Mouse (Mus musculus) midbrain, embryonic 16.5 days (tissue): ENCODE data around the gene Gm3476. TPM values are rescaled to one million over a fixed set of nuclear protein-coding genes. Genes with fewer than 3 reads are reported as not detected.
"Not testable (repeated sequence)": the region's sequence is repeated elsewhere in the genome, so short reads cannot be mapped to it uniquely, and the experiment has no call there.

ENCODE experiments used
- ATAC-seq: fragments of 200-750 bp; cut with Nextera tagmentation; 2 replicates; pipeline ENCODE4 v1.8.0; 2017; ENCODE audit warnings: moderate TSS enrichment
- H3K27ac ChIP-seq: fragments of 300-500 bp; sonication (generic); 2 replicates; pipeline ENCODE4 v1.5.1; 2014; ENCODE audit warnings: mild to moderate bottlenecking, low read length, mixed read lengths
- H3K27me3 ChIP-seq: fragments of 300-500 bp; sonication (generic); 2 replicates; pipeline ENCODE4 v1.6.1; 2014; ENCODE audit warnings: low read depth, low read length, mixed read lengths; ENCODE audit not compliant: control insufficient read depth, insufficient read depth
- H3K36me3 ChIP-seq: fragments of 300-500 bp; sonication (generic); 2 replicates; pipeline ENCODE4 v1.6.1; 2014; ENCODE audit warnings: mild to moderate bottlenecking, low read length, moderate library complexity, mixed read lengths; ENCODE audit not compliant: control insufficient read depth, insufficient read depth
- H3K4me1 ChIP-seq: fragments of 300-500 bp; sonication (generic); 2 replicates; pipeline ENCODE4 v1.6.1; 2014; ENCODE audit warnings: mild to moderate bottlenecking, low read length, mixed read lengths; ENCODE audit not compliant: control insufficient read depth, insufficient read depth
- H3K4me2 ChIP-seq: fragments of 300-500 bp; sonication (generic); 2 replicates; pipeline ENCODE4 v1.6.1; 2014; ENCODE audit warnings: mild to moderate bottlenecking, low read length, mixed read lengths
- H3K4me3 ChIP-seq: fragments of 300-500 bp; sonication (generic); 2 replicates; pipeline ENCODE4 v1.5.1; 2014; ENCODE audit warnings: low read depth, mild to moderate bottlenecking, low read length, moderate library complexity, mixed read lengths
- H3K9ac ChIP-seq: fragments of 300-500 bp; sonication (generic); 2 replicates; pipeline ENCODE4 v1.6.1; 2014; ENCODE audit warnings: low read depth, low read length, mixed read lengths
- H3K9me3 ChIP-seq: fragments of 300-500 bp; sonication (generic); replicated peaks from 2 replicates; pipeline ENCODE4 v1.6.1; 2014; ENCODE audit warnings: mild to moderate bottlenecking, low read length, mixed read lengths; ENCODE audit not compliant: control insufficient read depth, poor library complexity, severe bottlenecking
- WGBS: fragments of 180-500 bp; shearing (Covaris S2); extraction: QIAGEN DNeasy Blood & Tissue Kit; methylation state at CpG from one replicate; pipeline ENCODE4 v1.1.7; 2014; 5-methylcytosine and 5-hydroxymethylcytosine counted together
- polyA plus RNA-seq: library from polyadenylated mRNA; unstranded; fragments of >200 nt; fragmentation: Nextera tagmentation; extraction: Ambion mirVana; gene quantifications from 2 replicates; pipeline ENCODE4 v1.2.1, GENCODE M21; 2015

Gm3476 gene
- polyA plus RNA-seq = not detected in 2 replicates

DNA sequence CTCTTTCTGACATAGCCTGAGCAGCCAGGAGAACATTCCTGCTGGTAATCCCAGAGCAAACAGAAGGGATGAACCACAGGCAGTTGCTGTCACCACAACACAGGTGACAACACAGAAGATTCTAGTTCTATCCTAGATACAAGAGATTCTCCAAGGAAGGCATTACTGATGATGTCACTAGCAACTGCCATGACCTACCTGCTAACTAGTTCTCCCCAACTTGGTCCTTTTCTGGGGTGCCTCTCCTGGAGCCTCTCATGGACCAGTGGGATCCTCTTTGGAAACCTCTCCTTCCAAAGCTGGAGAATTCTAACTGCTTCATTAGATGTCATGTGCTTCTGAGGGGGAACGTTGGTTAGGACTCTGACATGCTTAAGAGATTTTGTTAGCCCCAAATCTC lies at the start of gene Gm3476:
Gm3476 (minus strand) TSS at position 101 of the 400 bp plus-strand sequence.
- not testable (repeated sequence) for H3K9me3 ChIP-seq, H3K36me3 ChIP-seq, H3K27ac ChIP-seq, H3K4me2 ChIP-seq, H3K27me3 ChIP-seq, H3K4me1 ChIP-seq, H3K4me3 ChIP-seq, ATAC-seq, H3K9ac ChIP-seq
- WGBS = no CpG with 5 or more reads among the region's 1 CpGs

DNA sequence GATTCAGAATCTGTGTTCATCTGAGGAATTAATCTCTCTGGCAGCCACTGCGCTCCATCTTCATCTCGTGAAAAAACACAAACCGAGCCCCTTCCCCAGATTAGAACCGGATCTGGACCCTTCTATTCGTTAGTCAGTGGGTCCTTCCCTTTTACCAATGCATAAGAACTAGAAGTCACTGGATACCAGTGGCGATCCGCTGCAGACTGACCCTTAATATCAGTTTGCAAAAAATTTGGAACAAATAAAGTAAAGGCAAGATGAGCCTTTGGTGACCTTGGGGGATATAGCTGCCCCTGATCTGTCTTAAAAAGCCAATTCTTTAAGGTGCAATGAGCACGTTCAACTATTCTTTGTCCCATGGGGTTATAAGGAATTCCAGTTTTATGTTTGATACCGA lies 37.9 kb upstream of the Gm3476 start:
- not testable (repeated sequence) for H3K36me3 ChIP-seq, H3K9me3 ChIP-seq, H3K9ac ChIP-seq, H3K4me2 ChIP-seq, ATAC-seq, H3K27me3 ChIP-seq, H3K27ac ChIP-seq, H3K4me1 ChIP-seq, H3K4me3 ChIP-seq
- WGBS = 90% methylated on average over 3 of the region's 9 CpGs

DNA sequence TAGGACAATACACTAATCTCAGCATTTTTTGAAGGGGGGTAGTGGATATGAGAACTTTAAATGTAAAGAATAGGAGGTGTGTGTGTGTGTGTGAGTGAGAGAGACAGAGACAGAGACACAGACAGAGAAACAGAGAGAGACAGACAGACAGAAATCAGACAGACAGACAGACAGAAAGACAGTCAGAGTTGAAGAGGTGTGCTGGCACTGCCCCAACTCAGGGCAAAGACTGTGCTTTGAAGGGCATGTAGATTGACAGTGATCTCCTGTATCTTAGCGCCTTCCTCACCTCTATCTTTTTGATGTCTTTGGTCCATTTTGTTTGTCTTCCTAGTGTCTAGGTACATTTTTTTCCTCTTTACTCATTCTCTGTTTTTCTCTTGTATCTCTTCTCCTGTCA lies 35.5 kb upstream of the Gm3476 start:
- ATAC-seq, H3K27me3 ChIP-seq, H3K9ac ChIP-seq, H3K36me3 ChIP-seq, H3K4me3 ChIP-seq, H3K4me2 ChIP-seq, H3K9me3 ChIP-seq, H3K4me1 ChIP-seq, H3K27ac ChIP-seq: not testable (repeated sequence)
- WGBS = no CpG with 5 or more reads among the region's 1 CpGs

- Histone ChIP-seq H3K4me2 (peak within 1 kb of the TSS; percentile 46), H3K9ac (peak within 1 kb of the TSS; percentile 50), H3K4me3 (peak within 1 kb of the TSS; percentile 39)
- not testable (repeated sequence) for H3K27me3 ChIP-seq, H3K9me3 ChIP-seq, H3K36me3 ChIP-seq, H3K27ac ChIP-seq, H3K4me1 ChIP-seq
- peak; percentile 95 for ATAC-seq
- WGBS = under 1% methylated on average over 29 of the region's 51 CpGs
These were observed 17.2 kb downstream of the Gm3476 start, which contains the start of gene Gm3468 for GRCm38 (mm10) chr14:6108272-6108925. TSS of gene Gm3468 (minus strand) at chr14:6108665.

DNA sequence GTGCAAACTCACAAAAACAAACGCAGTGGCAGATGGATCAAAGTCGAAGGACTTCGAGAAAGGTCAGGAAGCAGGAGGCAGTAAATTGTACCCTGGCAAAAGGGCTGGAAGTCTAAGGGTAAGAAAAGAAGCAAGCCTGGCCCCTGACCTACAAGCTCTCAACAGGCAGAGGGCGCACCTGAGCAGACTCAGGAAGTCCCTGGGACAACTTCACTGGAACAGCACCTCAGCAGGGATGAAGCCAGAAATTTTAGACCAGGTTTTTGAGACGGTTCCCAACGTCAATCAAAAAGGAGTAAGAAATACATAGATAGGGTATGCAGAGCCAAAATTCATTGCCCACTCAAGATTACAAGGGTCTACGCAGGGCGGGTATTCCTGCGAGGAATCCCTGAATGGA lies 18.1 kb downstream of the Gm3476 start:
- not testable (repeated sequence) for H3K4me1 ChIP-seq, H3K9me3 ChIP-seq, H3K9ac ChIP-seq, H3K27me3 ChIP-seq, H3K27ac ChIP-seq, ATAC-seq, H3K36me3 ChIP-seq
- Histone ChIP-seq H3K4me3 (peak overlapping the region; percentile 39), H3K4me2 (peak overlapping the region; percentile 46)
- WGBS = 18% methylated on average over 8 of the region's 9 CpGs

GRCm38 (mm10) chr14:6093842-6094241 lies 31.8 kb downstream of the Gm3476 start, which contains the start of gene Gm8206:
TSS of gene Gm8206 (minus strand) at chr14:6093942.
- not testable (repeated sequence) for H3K9me3 ChIP-seq, H3K4me1 ChIP-seq, H3K9ac ChIP-seq, H3K27me3 ChIP-seq, H3K27ac ChIP-seq, H3K4me3 ChIP-seq, ATAC-seq, H3K4me2 ChIP-seq, H3K36me3 ChIP-seq
- WGBS = 83% methylated on average over 2 of the region's 3 CpGs

DNA sequence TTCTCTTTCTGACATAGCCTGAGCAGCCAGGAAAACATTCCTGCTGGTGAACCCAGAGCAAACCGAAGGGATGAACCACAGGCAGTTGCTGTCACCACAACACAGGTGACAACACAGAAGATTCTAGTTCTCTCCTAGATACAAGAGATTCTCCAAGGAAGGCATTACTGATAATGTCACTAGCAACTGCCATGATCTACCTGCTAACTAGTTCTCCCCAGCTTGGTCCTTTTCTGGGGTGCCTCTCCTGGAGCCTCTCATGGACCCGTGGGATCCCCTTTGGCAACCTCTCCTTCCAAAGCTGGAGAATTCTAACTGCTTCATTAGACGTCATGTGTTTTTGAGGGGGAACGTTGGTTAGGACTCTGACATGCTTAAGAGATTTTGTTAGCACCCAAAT lies 67.4 kb downstream of the Gm3476 start, which contains the start of gene Gm6337:
Gm6337 (minus strand) TSS at position 101 of the 400 bp plus-strand sequence.
- not testable (repeated sequence) for H3K9me3 ChIP-seq, H3K27me3 ChIP-seq, H3K27ac ChIP-seq, H3K4me3 ChIP-seq, H3K4me2 ChIP-seq, H3K9ac ChIP-seq, H3K4me1 ChIP-seq, ATAC-seq, H3K36me3 ChIP-seq
- 83% methylated on average over 3 of the region's 4 CpGs for WGBS

Other genes with a start within 250 kb of the Gm3476 start
- gene Gm8237, start 245.4 kb downstream of the Gm3476 start, polyA plus RNA-seq = 1.3 and 1.5 TPM in 2 replicates
- gene Gm3248, start 164.1 kb downstream of the Gm3476 start, polyA plus RNA-seq = 4.6 and 5.0 TPM in 2 replicates
- gene Gm3453, start 146.7 kb downstream of the Gm3476 start, polyA plus RNA-seq = 0.13 TPM in 1 of 2 replicates, not detected in the other
- gene Gm6337, start 67.5 kb downstream of the Gm3476 start, polyA plus RNA-seq = not detected in 2 replicates
- gene Gm8206, start 31.9 kb downstream of the Gm3476 start, polyA plus RNA-seq = 3.9 and 7.0 TPM in 2 replicates
- gene Gm3468, start 17.1 kb downstream of the Gm3476 start, polyA plus RNA-seq = 5.9 and 6.3 TPM in 2 replicates
- gene Gm21560, start 93.5 kb upstream of the Gm3476 start, polyA plus RNA-seq = not detected in 2 replicates
- gene Gm3411, start 161.4 kb upstream of the Gm3476 start, polyA plus RNA-seq = 10.4 and 12.1 TPM in 2 replicates
- not detected in 2 replicates for gene Gm21103, start 179.0 kb upstream of the Gm3476 start, polyA plus RNA-seq
- not detected in 2 replicates for gene Gm3618, start 217.9 kb upstream of the Gm3476 start, polyA plus RNA-seq